Mouse (Mus musculus): ENCODE data around the gene Pnldc1. TPM values are rescaled to one million over a fixed set of nuclear protein-coding genes. Genes with fewer than 3 reads are reported as not detected.

Pnldc1 gene
- polyA plus RNA-seq, 1 experiment = 0.28 TPM

- no peak overlapping the region for H3ac ChIP-seq (ENCODE audit: control insufficient read depth, insufficient read length, low read depth)
- TF ChIP-seq MYOG (IDR thresholded peaks at IDR 0.05; ENCODE audit: control insufficient read depth, extremely low read depth, insufficient read length) = no peak
- TF ChIP-seq CTCF (IDR thresholded peaks at IDR 0.05; ENCODE audit: control insufficient read depth, insufficient read depth, insufficient read length) = no peak
- no peak for TF ChIP-seq MAX (IDR thresholded peaks at IDR 0.05)
- TF ChIP-seq CEBPB (IDR thresholded peaks at IDR 0.05; ENCODE audit: low read depth) = no peak
- TF ChIP-seq FOSL1 (IDR thresholded peaks at IDR 0.05; ENCODE audit: insufficient read depth, low read length, poor library complexity, severe bottlenecking) = no peak
- H3K79me3 ChIP-seq (ENCODE audit: low read depth) = no peaks in the 10 kb centered on the region
- H3K36me3 ChIP-seq (ENCODE audit: control insufficient read depth, insufficient read depth) = no peaks in the 10 kb centered on the region
- H3K4me3 ChIP-seq (ENCODE audit: insufficient read depth, poor library complexity, severe bottlenecking) = no peak overlapping the region
- no peaks in the 10 kb centered on the region for H3K79me2 ChIP-seq (ENCODE audit: control insufficient read depth, insufficient read depth)
- peaks cover 17% of the 10 kb centered on the region for H3K27me3 ChIP-seq (ENCODE audit: control insufficient read depth, insufficient read depth, insufficient read length)
These were observed 41.4 kb downstream of the Pnldc1 start for GRCm38 (mm10) chr17:12868640-12869039.

GRCm38 (mm10) chr17:12868043-12868442 is 42.0 kb downstream of the Pnldc1 start, which contains the start of gene Mas1:
Gene Mas1 (minus strand): TSS chr17:12868143.
- no peak for TF ChIP-seq FOSL1 (IDR thresholded peaks at IDR 0.05; ENCODE audit: insufficient read depth, low read length, poor library complexity, severe bottlenecking)
- TF ChIP-seq USF1 (IDR thresholded peaks at IDR 0.05; ENCODE audit: low read depth) = no peak
- no peak for TF ChIP-seq CTCF (IDR thresholded peaks at IDR 0.05; ENCODE audit: control insufficient read depth, insufficient read depth, insufficient read length)
- TF ChIP-seq MAX (IDR thresholded peaks at IDR 0.05) = no peak
- no peak for TF ChIP-seq CEBPB (IDR thresholded peaks at IDR 0.05; ENCODE audit: low read depth)
- TF ChIP-seq MYOG (IDR thresholded peaks at IDR 0.05; ENCODE audit: control insufficient read depth, extremely low read depth, insufficient read length) = no peak
- TF ChIP-seq MYOD1 (IDR thresholded peaks at IDR 0.05; ENCODE audit: control insufficient read depth, insufficient read length, low read depth) = no peak
- peaks cover 17% of the 10 kb centered on the region for H3K27me3 ChIP-seq (ENCODE audit: control insufficient read depth, insufficient read depth, insufficient read length)
- H3K4me3 ChIP-seq (ENCODE audit: insufficient read depth, poor library complexity, severe bottlenecking) = no peak within 1 kb of the TSS
- no peaks in the 10 kb centered on the region for H3K79me2 ChIP-seq (ENCODE audit: control insufficient read depth, insufficient read depth)
- no peaks in the 10 kb centered on the region for H3K79me3 ChIP-seq (ENCODE audit: low read depth)
- H3K36me3 ChIP-seq (ENCODE audit: control insufficient read depth, insufficient read depth) = no peaks in the 10 kb centered on the region
- no peak within 1 kb of the TSS for H3ac ChIP-seq (ENCODE audit: control insufficient read depth, insufficient read length, low read depth)

- Histone ChIP-seq H3K27me3 (ENCODE audit: control insufficient read depth, insufficient read depth, insufficient read length) (peaks cover 23% of the 10 kb centered on the region), H3K79me2 (ENCODE audit: control insufficient read depth, insufficient read depth) (no peaks in the 10 kb centered on the region), H3ac (ENCODE audit: control insufficient read depth, insufficient read length, low read depth) (no peak overlapping the region), H3K36me3 (ENCODE audit: control insufficient read depth, insufficient read depth) (no peaks in the 10 kb centered on the region), H3K79me3 (ENCODE audit: low read depth) (no peaks in the 10 kb centered on the region), H3K4me3 (ENCODE audit: insufficient read depth, poor library complexity, severe bottlenecking) (no peak overlapping the region)
- TF ChIP-seq CEBPB (IDR thresholded peaks at IDR 0.05; ENCODE audit: low read depth) (no peak), MYOD1 (IDR thresholded peaks at IDR 0.05; ENCODE audit: control insufficient read depth, insufficient read length, low read depth) (no peak), CTCF (IDR thresholded peaks at IDR 0.05; ENCODE audit: control insufficient read depth, insufficient read depth, insufficient read length) (no peak), FOSL1 (IDR thresholded peaks at IDR 0.05; ENCODE audit: insufficient read depth, low read length, poor library complexity, severe bottlenecking) (no peak), MAX (IDR thresholded peaks at IDR 0.05) (no peak), MYOG (IDR thresholded peaks at IDR 0.05; ENCODE audit: control insufficient read depth, extremely low read depth, insufficient read length) (no peak), USF1 (IDR thresholded peaks at IDR 0.05; ENCODE audit: low read depth) (no peak)
These were observed 43.2 kb downstream of the Pnldc1 start for GRCm38 (mm10) chr17:12866853-12867252.

GRCm38 (mm10) chr17:12865407-12865806 is 44.6 kb downstream of the Pnldc1 start:
- Histone ChIP-seq H3K36me3 (ENCODE audit: control insufficient read depth, insufficient read depth) (no peaks in the 10 kb centered on the region), H3K79me3 (ENCODE audit: low read depth) (no peaks in the 10 kb centered on the region), H3K27me3 (ENCODE audit: control insufficient read depth, insufficient read depth, insufficient read length) (peaks cover 16% of the 10 kb centered on the region), H3K79me2 (ENCODE audit: control insufficient read depth, insufficient read depth) (no peaks in the 10 kb centered on the region), H3K4me3 (ENCODE audit: insufficient read depth, poor library complexity, severe bottlenecking) (no peak overlapping the region), H3ac (ENCODE audit: control insufficient read depth, insufficient read length, low read depth) (no peak overlapping the region)
- TF ChIP-seq CTCF (IDR thresholded peaks at IDR 0.05; ENCODE audit: control insufficient read depth, insufficient read depth, insufficient read length) (no peak), MYOD1 (IDR thresholded peaks at IDR 0.05; ENCODE audit: control insufficient read depth, insufficient read length, low read depth) (no peak), CEBPB (IDR thresholded peaks at IDR 0.05; ENCODE audit: low read depth) (no peak), MYOG (IDR thresholded peaks at IDR 0.05; ENCODE audit: control insufficient read depth, extremely low read depth, insufficient read length) (no peak), FOSL1 (IDR thresholded peaks at IDR 0.05; ENCODE audit: insufficient read depth, low read length, poor library complexity, severe bottlenecking) (no peak), MAX (IDR thresholded peaks at IDR 0.05) (no peak), USF1 (IDR thresholded peaks at IDR 0.05; ENCODE audit: low read depth) (no peak)

GRCm38 (mm10) chr17:12864111-12864510 is 45.9 kb downstream of the Pnldc1 start:
- TF ChIP-seq CEBPB (IDR thresholded peaks at IDR 0.05; ENCODE audit: low read depth) (no peak), MAX (IDR thresholded peaks at IDR 0.05) (no peak), CTCF (IDR thresholded peaks at IDR 0.05; ENCODE audit: control insufficient read depth, insufficient read depth, insufficient read length) (no peak), MYOD1 (IDR thresholded peaks at IDR 0.05; ENCODE audit: control insufficient read depth, insufficient read length, low read depth) (no peak), FOSL1 (IDR thresholded peaks at IDR 0.05; ENCODE audit: insufficient read depth, low read length, poor library complexity, severe bottlenecking) (no peak), MYOG (IDR thresholded peaks at IDR 0.05; ENCODE audit: control insufficient read depth, extremely low read depth, insufficient read length) (no peak), USF1 (IDR thresholded peaks at IDR 0.05; ENCODE audit: low read depth) (no peak)
- H3K4me3 ChIP-seq (ENCODE audit: insufficient read depth, poor library complexity, severe bottlenecking) = no peak overlapping the region

More at GRCm38 (mm10) chr17:12864111-12864510, 45.9 kb downstream of the Pnldc1 start:
- peaks cover 16% of the 10 kb centered on the region for H3K27me3 ChIP-seq (ENCODE audit: control insufficient read depth, insufficient read depth, insufficient read length)
- no peaks in the 10 kb centered on the region for H3K36me3 ChIP-seq (ENCODE audit: control insufficient read depth, insufficient read depth)
- no peaks in the 10 kb centered on the region for H3K79me3 ChIP-seq (ENCODE audit: low read depth)
- no peaks in the 10 kb centered on the region for H3K79me2 ChIP-seq (ENCODE audit: control insufficient read depth, insufficient read depth)
- H3ac ChIP-seq (ENCODE audit: control insufficient read depth, insufficient read length, low read depth) = no peak overlapping the region
